Mouse (Mus musculus) limb, embryonic 15.5 days (tissue): ENCODE data around the gene Fbxo34. TPM values are rescaled to one million over a fixed set of nuclear protein-coding genes. Genes with fewer than 3 reads are reported as not detected.

ENCODE experiments used
- ATAC-seq: fragments of 200-750 bp; cut with Nextera tagmentation; 2 replicates; pipeline ENCODE4 v1.8.0; 2017; ENCODE audit warnings: low read depth, moderate TSS enrichment; ENCODE audit not compliant: insufficient number of reproducible peaks, low FRiP score, low TSS enrichment
- H3K27ac ChIP-seq: fragments of 300-500 bp; sonication (generic); 2 replicates; pipeline ENCODE4 v1.5.1; 2015; ENCODE audit warnings: moderate library complexity, mild to moderate bottlenecking, inconsistent platforms
- H3K27me3 ChIP-seq: fragments of 300-500 bp; sonication (generic); 2 replicates; pipeline ENCODE4 v1.6.1; 2015; ENCODE audit warnings: inconsistent platforms
- H3K36me3 ChIP-seq: fragments of 300-500 bp; sonication (generic); 2 replicates; pipeline ENCODE4 v1.6.1; 2015; ENCODE audit warnings: inconsistent platforms
- H3K4me1 ChIP-seq: fragments of 300-500 bp; sonication (generic); 2 replicates; pipeline ENCODE4 v1.6.1; 2015; ENCODE audit warnings: inconsistent platforms
- H3K4me2 ChIP-seq: fragments of 300-500 bp; sonication (generic); 2 replicates; pipeline ENCODE4 v1.6.1; 2015; ENCODE audit warnings: mild to moderate bottlenecking, inconsistent platforms
- H3K4me3 ChIP-seq: fragments of 300-500 bp; sonication (generic); 2 replicates; pipeline ENCODE4 v1.5.1; 2015; ENCODE audit warnings: mild to moderate bottlenecking, inconsistent platforms
- H3K9ac ChIP-seq: fragments of 300-500 bp; sonication (generic); 2 replicates; pipeline ENCODE4 v1.6.1; 2015; ENCODE audit warnings: inconsistent platforms
- H3K9me3 ChIP-seq: fragments of 300-500 bp; sonication (generic); 2 replicates; pipeline ENCODE4 v1.6.1; 2016; ENCODE audit warnings: inconsistent platforms
- WGBS: fragments of 180-500 bp; shearing (Covaris S2); methylation state at CpG from one replicate; pipeline ENCODE4 v1.1.7; 2015; 5-methylcytosine and 5-hydroxymethylcytosine counted together
- polyA plus RNA-seq: library from polyadenylated mRNA; unstranded; fragments of >200 nt; fragmentation: Nextera tagmentation; extraction: Ambion mirVana; gene quantifications from 2 replicates; pipeline ENCODE4 v1.2.1, GENCODE M21; 2015

The Fbxo34 gene
- polyA plus RNA-seq, 1 experiment from 2014 or later = 24.2 TPM

DNA sequence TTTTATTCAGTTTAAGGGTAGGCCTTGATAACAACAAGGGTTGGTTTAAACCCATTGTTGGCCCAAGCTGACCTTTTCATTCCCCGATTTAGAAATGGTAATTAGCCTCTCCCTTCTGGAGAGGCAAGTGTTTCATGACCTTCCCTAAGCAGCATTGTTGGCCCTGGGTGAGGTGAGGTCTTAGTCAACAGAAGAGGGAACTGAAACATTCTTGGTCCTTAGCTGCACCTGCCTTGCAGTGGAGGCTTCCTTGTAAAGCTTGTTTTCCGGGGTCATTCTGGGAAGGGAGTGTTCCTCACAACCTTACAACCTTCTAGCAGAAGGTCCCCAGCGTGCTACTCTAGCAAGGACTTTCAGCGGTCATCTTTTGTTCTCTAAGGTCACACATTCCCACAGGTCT is 122.5 kb downstream of the Fbxo34 start:
- Histone ChIP-seq H3K4me2 (no peak overlapping the region), H3K4me3 (no peak overlapping the region), H3K36me3 (no peaks in the 10 kb centered on the region), H3K9me3 (no peaks in the 10 kb centered on the region), H3K9ac (no peak overlapping the region), H3K4me1 (no peaks in the 10 kb centered on the region), H3K27ac (no peak overlapping the region), H3K27me3 (no peaks in the 10 kb centered on the region)
- 82% methylated on average over 4 of the region's 4 CpGs for WGBS
- ATAC-seq = no peak

DNA sequence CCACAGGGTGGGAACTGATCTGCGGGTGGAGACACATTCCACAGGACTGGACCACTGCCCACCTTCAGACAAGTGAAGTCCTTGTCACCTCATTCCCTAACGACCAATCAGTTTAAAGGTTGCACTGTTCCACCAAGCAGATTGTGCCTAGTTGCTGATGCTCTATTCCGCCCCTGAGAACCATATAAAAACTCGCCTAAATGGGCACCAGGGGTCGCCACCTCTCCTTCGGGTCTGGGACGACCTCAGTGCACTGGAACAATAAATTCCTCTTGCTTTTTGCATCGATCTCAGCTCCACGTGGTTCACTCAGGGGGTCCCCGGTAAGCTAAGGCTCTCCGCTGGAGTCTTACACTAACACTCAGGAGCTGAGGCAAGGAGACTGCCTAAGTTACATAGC is 124.5 kb downstream of the Fbxo34 start:
- H3K9ac ChIP-seq = no peak overlapping the region
- no peaks in the 10 kb centered on the region for H3K27me3 ChIP-seq
- H3K27ac ChIP-seq = no peak overlapping the region
- no peaks in the 10 kb centered on the region for H3K9me3 ChIP-seq
- WGBS = 68% methylated on average over 11 of the region's 11 CpGs
- H3K4me3 ChIP-seq = no peak overlapping the region
- H3K36me3 ChIP-seq = no peaks in the 10 kb centered on the region
- ATAC-seq = no peak
- H3K4me1 ChIP-seq = no peaks in the 10 kb centered on the region
- H3K4me2 ChIP-seq = no peak overlapping the region

DNA sequence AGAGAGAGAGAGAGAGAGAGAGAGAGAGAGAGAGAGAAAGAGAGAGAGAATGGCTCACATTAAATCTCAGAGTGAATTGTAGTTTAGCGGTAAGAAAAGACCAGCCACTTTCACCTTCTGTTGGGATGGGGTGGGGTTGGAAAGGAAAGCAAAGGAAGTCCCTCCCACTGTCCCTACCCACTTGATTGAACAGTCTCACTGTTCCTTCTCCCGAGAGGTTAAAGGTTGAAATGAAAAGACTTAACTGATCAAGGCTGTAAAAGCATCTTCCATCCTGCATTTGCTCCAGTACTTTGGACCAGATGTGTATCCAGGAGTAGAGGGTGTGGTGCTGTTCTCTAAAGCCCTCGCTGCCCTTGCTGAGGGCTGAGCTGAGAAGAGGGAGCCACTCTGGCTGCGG is 126.5 kb downstream of the Fbxo34 start:
- H3K4me1 ChIP-seq = no peaks in the 10 kb centered on the region
- H3K9ac ChIP-seq = no peak overlapping the region
- no peak overlapping the region for H3K27ac ChIP-seq
- no peak overlapping the region for H3K4me2 ChIP-seq
- H3K4me3 ChIP-seq = no peak overlapping the region
- no peaks in the 10 kb centered on the region for H3K27me3 ChIP-seq
- no peaks in the 10 kb centered on the region for H3K9me3 ChIP-seq
- ATAC-seq = no peak
- H3K36me3 ChIP-seq = no peaks in the 10 kb centered on the region
- 55% methylated on average over 4 of the region's 4 CpGs for WGBS

DNA sequence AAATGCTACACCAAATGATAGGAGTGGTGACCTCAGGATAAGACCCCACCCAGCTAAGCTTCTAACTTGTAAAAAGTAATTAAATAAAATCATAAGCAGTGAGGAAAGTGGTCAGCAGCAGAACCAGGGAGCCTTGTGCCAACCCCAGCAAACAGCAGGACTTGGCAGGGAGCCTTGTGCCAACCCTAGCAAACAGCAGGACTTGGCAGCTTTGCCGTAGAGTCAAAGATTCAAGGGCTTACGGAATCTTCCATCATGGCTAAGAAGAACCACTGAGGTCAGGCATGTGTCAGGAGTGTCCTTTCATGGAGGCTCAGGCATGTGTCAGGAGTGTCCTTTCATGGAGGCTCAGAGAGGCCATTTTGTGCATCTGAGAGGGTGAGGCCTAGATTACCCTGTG is 127.9 kb downstream of the Fbxo34 start:
- Histone ChIP-seq H3K4me2 (no peak overlapping the region), H3K27ac (no peak overlapping the region), H3K9ac (no peak overlapping the region), H3K9me3 (no peaks in the 10 kb centered on the region), H3K36me3 (no peaks in the 10 kb centered on the region), H3K27me3 (no peaks in the 10 kb centered on the region), H3K4me1 (no peaks in the 10 kb centered on the region), H3K4me3 (no peak overlapping the region)
- ATAC-seq = no peak
- WGBS = 77% methylated on average over 2 of the region's 2 CpGs

DNA sequence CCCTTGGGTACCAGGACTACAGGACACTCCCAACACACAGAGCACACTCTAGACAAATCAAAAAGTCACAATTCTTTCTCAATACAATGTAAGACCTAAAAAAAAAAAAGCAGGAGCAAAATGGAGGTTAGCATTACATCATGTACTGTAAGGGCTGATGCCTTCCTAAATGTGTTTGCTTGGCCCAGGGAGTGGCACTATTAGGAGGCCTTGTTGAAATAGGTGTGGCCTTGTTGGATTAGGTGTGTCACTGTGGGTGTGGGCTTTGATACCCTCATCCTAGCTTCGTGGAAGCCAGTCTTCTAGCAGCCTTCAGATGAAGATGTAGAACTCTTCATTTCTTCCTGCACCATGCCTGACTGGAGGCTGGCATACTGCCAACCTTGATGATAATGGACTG is 131.1 kb downstream of the Fbxo34 start:
- no peak for ATAC-seq
- WGBS = 48% methylated on average over 1 of the region's 1 CpGs
- no peaks in the 10 kb centered on the region for H3K36me3 ChIP-seq
- no peak overlapping the region for H3K9ac ChIP-seq
- H3K27ac ChIP-seq = no peak overlapping the region
- H3K27me3 ChIP-seq = no peaks in the 10 kb centered on the region
- H3K4me2 ChIP-seq = no peak overlapping the region
- H3K9me3 ChIP-seq = no peaks in the 10 kb centered on the region
- no peak overlapping the region for H3K4me3 ChIP-seq
- H3K4me1 ChIP-seq = no peaks in the 10 kb centered on the region

Other genes with a start within 250 kb of the Fbxo34 start
- gene Wdhd1, start 173.6 kb upstream of the Fbxo34 start, polyA plus RNA-seq = 22.7 and 24.3 TPM in 2 replicates
- 3.1 and 4.4 TPM in 2 replicates for gene Socs4, start 173.5 kb upstream of the Fbxo34 start, polyA plus RNA-seq
- 59.9 and 60.4 TPM in 2 replicates for gene Mapk1ip1l, start 152.2 kb upstream of the Fbxo34 start, polyA plus RNA-seq
- gene Lgals3, start 82.7 kb upstream of the Fbxo34 start, polyA plus RNA-seq = 277 and 298 TPM in 2 replicates
- gene Dlgap5, start 32.0 kb upstream of the Fbxo34 start, polyA plus RNA-seq = 34.4 and 36.8 TPM in 2 replicates
- 17.3 and 17.4 TPM in 2 replicates for gene Atg14, start 120.2 kb downstream of the Fbxo34 start, polyA plus RNA-seq
- 55.5 and 56.8 TPM in 2 replicates for gene Ktn1, start 198.0 kb downstream of the Fbxo34 start, polyA plus RNA-seq